Mouse (Mus musculus): Measurements from ENCODE around the gene Pik3r4.

DNA sequence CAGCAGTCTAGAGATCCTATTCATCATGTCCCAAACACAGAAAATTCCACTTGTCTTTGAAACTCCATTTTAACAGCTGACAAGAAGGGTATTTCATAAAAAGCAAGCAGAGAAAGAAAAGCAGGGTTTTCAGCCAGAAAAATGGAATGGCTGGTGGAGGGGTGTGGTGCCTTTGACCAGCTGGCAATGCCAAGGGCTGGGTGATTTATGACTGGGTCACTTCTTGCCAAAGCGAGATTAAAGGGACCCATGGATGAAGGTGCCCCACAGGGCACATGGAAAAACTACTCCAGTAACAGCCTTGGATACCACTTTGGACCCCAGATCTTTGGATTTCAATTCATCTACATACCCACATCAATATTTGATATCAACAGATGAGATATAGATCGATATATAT lies 91.9 kb downstream of the Pik3r4 start:
- TF ChIP-seq CTCF (IDR thresholded peaks at IDR 0.05; ENCODE audit: low read depth) (no peak), EP300 (IDR thresholded peaks at IDR 0.05; ENCODE audit: low read depth) (no peak)

Data from heart, postnatal 0 days (tissue).